Mouse (Mus musculus) liver, embryonic 15.5 days (tissue): Measurements from ENCODE around the gene Tbc1d16. TPM values are rescaled to one million over a fixed set of nuclear protein-coding genes. Genes with fewer than 3 reads are reported as not detected.

ENCODE experiments used
- ATAC-seq: fragments of 200-750 bp; cut with Nextera tagmentation; 2 replicates; pipeline ENCODE4 v1.8.0; 2017; ENCODE audit warnings: moderate number of reproducible peaks, mild to moderate bottlenecking, moderate library complexity; ENCODE audit not compliant: insufficient read depth
- H3K27ac ChIP-seq: fragments of 300-500 bp; sonication (generic); replicated peaks from 2 replicates; pipeline ENCODE4 v1.5.1; 2015; ENCODE audit warnings: mild to moderate bottlenecking, inconsistent platforms
- H3K27me3 ChIP-seq: fragments of 300-500 bp; sonication (generic); 2 replicates; pipeline ENCODE4 v1.6.1; 2015; ENCODE audit warnings: mild to moderate bottlenecking, inconsistent platforms
- H3K36me3 ChIP-seq: fragments of 300-500 bp; sonication (generic); replicated peaks from 2 replicates; pipeline ENCODE4 v1.6.1; 2015; ENCODE audit warnings: moderate library complexity, mild to moderate bottlenecking, inconsistent platforms
- H3K4me1 ChIP-seq: fragments of 300-500 bp; sonication (generic); replicated peaks from 2 replicates; pipeline ENCODE4 v1.6.1; 2015; ENCODE audit warnings: inconsistent platforms
- H3K4me2 ChIP-seq: fragments of 300-500 bp; sonication (generic); 2 replicates; pipeline ENCODE4 v1.6.1; 2015; ENCODE audit warnings: moderate library complexity, mild to moderate bottlenecking, inconsistent platforms
- H3K4me3 ChIP-seq: fragments of 300-500 bp; sonication (generic); replicated peaks from 2 replicates; pipeline ENCODE4 v1.5.1; 2015; ENCODE audit warnings: mild to moderate bottlenecking, inconsistent platforms
- H3K9ac ChIP-seq: fragments of 300-500 bp; sonication (generic); 2 replicates; pipeline ENCODE4 v1.6.1; 2015; ENCODE audit warnings: moderate library complexity, mild to moderate bottlenecking, inconsistent platforms
- H3K9me3 ChIP-seq: fragments of 300-500 bp; sonication (generic); replicated peaks from 2 replicates; pipeline ENCODE4 v1.6.1; 2016; ENCODE audit warnings: inconsistent platforms
- WGBS: fragments of 180-500 bp; shearing (Covaris S2); methylation state at CpG from one replicate; pipeline ENCODE4 v1.1.7; 2015; ENCODE audit warnings: mixed read lengths; ENCODE audit not compliant: insufficient replicate concordance; 5-methylcytosine and 5-hydroxymethylcytosine counted together
- polyA plus RNA-seq: library from polyadenylated mRNA; unstranded; fragments of >200 nt; fragmentation: Nextera tagmentation; extraction: Ambion mirVana; gene quantifications from 2 replicates; pipeline ENCODE4 v1.2.1, GENCODE M21; 2015

Tbc1d16 gene
- polyA plus RNA-seq, 1 experiment from 2014 or later, result 1.6 TPM

GRCm38 (mm10) chr11:119203423-119203822 lies 24.9 kb downstream of the Tbc1d16 start:
- peak; percentile 30; the same call in 1 of the 2 replicates for ATAC-seq
- Histone ChIP-seq H3K9me3 (no peaks in the 10 kb centered on the region), H3K27ac (no peak overlapping the region), H3K4me1 (no peaks in the 10 kb centered on the region), H3K4me2 (no peak overlapping the region), H3K36me3 (no peaks in the 10 kb centered on the region), H3K9ac (no peak overlapping the region), H3K4me3 (no peak overlapping the region), H3K27me3 (no peaks in the 10 kb centered on the region)
- WGBS, result 38% methylated on average over 5 of the region's 5 CpGs

DNA sequence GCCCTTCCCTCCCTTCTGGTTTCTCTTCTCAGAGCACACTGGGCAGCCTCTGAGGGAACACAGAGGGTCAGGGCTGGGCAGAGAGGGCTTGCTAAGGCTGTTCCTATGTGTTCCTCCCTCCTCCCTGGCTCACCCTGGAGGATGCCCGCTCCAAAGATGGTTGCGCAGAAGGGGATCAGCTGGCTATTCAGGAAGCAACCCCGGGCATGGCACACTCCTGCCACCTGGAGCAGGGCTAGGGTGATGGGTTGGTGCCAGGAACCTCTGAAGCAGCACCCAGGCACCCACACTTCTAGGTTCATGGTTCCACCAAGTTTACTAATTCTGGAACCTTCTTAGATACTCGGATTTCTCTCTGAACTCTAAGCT lies 29.1 kb downstream of the Tbc1d16 start:
- H3K4me2 ChIP-seq, result no peak overlapping the region
- ATAC-seq, result no peak
- H3K27ac ChIP-seq, result no peak overlapping the region
- H3K4me3 ChIP-seq, result no peak overlapping the region
- no peaks in the 10 kb centered on the region for H3K4me1 ChIP-seq
- H3K36me3 ChIP-seq, result no peaks in the 10 kb centered on the region
- H3K9me3 ChIP-seq, result no peaks in the 10 kb centered on the region
- H3K27me3 ChIP-seq, result no peaks in the 10 kb centered on the region
- H3K9ac ChIP-seq, result no peak overlapping the region
- 73% methylated on average over 4 of the region's 4 CpGs for WGBS

DNA sequence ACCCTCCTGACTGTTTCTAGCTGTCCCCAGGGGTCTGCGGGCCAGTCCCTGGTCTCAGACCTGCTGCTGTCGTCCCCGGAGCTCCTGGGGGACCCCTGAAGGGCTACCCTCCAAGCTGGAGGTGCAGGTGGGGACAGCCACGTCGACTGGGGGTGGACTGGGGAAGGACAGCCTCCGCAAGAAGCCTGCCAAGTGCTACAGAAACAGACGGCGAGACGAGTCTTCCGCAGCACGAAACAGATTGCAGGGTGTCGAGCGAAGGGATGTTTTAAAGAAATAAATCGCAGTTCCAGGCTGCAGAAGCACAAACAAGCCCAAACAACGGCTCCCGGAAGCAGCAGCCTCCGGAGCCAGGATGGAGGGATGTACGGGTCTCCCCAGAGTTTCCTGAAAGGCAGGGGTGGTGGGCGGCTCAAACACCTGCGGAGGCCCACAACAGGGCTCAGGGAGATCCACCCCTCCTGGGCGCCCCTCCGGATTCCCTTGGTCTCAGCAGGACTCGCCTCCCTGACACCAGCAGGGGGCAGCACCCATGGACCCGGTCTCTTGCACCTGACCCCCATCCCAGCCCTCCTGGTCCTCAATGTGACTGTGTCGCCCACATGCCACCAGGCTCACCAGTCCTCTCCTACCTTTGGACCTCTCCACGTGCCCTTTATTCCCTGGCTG lies 29.6 kb downstream of the Tbc1d16 start:
- H3K36me3 ChIP-seq, result no peaks in the 10 kb centered on the region
- H3K4me2 ChIP-seq, result no peak overlapping the region
- no peak for ATAC-seq
- H3K9me3 ChIP-seq, result no peaks in the 10 kb centered on the region
- H3K27me3 ChIP-seq, result no peaks in the 10 kb centered on the region
- H3K27ac ChIP-seq, result no peak overlapping the region
- H3K4me3 ChIP-seq, result no peak overlapping the region
- H3K9ac ChIP-seq, result no peak overlapping the region
- no peaks in the 10 kb centered on the region for H3K4me1 ChIP-seq
- WGBS, result 58% methylated on average over 26 of the region's 26 CpGs

- Histone ChIP-seq H3K27me3 (no peaks in the 10 kb centered on the region), H3K27ac (no peak overlapping the region), H3K36me3 (no peaks in the 10 kb centered on the region), H3K4me2 (no peak overlapping the region), H3K9me3 (no peaks in the 10 kb centered on the region), H3K9ac (no peak overlapping the region), H3K4me1 (no peaks in the 10 kb centered on the region), H3K4me3 (no peak overlapping the region)
- ATAC-seq, result no peak
- WGBS, result 67% methylated on average over 18 of the region's 18 CpGs
Observed at GRCm38 (mm10) chr11:119197618-119198563, 30.4 kb downstream of the Tbc1d16 start.

DNA sequence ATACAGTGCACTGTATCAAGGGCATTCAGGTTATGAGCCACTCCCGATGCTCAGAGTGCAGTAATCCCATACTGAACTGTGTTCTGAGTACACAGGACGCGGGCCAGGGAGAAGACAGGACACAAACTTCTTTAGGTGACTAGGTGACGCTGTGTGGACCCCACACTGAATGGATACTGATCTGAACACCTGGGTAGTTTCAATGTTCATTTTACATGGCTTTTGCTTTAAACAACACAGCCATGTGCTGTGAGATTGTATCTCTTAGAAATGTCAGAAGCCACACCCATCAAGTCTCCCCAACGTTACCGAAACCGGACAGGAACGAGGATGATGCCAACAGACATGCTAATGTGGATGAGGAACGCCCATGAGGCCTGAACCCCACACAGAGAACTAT lies 35.7 kb downstream of the Tbc1d16 start:
- H3K27me3 ChIP-seq, result no peaks in the 10 kb centered on the region
- 68% methylated on average over 9 of the region's 9 CpGs for WGBS
- peaks cover 11% of the 10 kb centered on the region; the same call in 1 of the 2 replicates for H3K4me1 ChIP-seq
- H3K4me3 ChIP-seq, result no peak overlapping the region
- no peaks in the 10 kb centered on the region for H3K9me3 ChIP-seq
- no peak overlapping the region for H3K27ac ChIP-seq
- H3K4me2 ChIP-seq, result no peak overlapping the region
- no peaks in the 10 kb centered on the region for H3K36me3 ChIP-seq
- no peak for ATAC-seq
- no peak overlapping the region for H3K9ac ChIP-seq

- Histone ChIP-seq H3K9ac (no peak overlapping the region), H3K4me1 (peaks cover 11% of the 10 kb centered on the region; the same call in 1 of the 2 replicates), H3K27ac (no peak overlapping the region), H3K4me3 (no peak overlapping the region), H3K36me3 (no peaks in the 10 kb centered on the region), H3K27me3 (no peaks in the 10 kb centered on the region), H3K9me3 (no peaks in the 10 kb centered on the region), H3K4me2 (no peak overlapping the region)
- ATAC-seq, result no peak
- 77% methylated on average over 5 of the region's 5 CpGs for WGBS
Observed at GRCm38 (mm10) chr11:119192176-119192575, 36.1 kb downstream of the Tbc1d16 start.

DNA sequence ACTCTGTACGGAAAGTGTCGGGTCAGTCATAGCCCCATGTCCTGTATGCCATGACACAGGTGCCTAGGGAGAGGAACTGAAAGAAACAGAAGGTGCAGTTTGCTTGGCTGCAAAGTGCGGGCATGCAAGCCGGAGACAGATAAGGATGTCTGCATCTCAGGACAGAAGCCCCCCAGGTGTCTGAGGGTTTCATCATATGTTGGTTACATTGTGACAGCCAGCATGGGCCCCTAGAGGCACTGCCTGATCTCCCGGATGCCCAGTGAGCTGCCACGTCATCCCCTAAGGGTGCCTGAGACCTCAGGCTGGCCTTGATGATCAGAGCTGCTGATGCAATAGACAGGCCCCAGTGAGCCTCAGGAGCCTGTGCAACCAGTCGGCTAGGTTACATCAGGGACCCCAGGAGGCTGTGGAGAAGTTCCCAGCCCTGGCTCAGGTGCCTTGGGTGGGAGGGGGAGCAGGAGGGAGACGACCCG lies 36.7 kb downstream of the Tbc1d16 start:
- Histone ChIP-seq H3K9me3 (no peaks in the 10 kb centered on the region), H3K27ac (no peak overlapping the region), H3K4me2 (no peak overlapping the region), H3K9ac (no peak overlapping the region), H3K36me3 (no peaks in the 10 kb centered on the region), H3K4me3 (no peak overlapping the region), H3K27me3 (no peaks in the 10 kb centered on the region), H3K4me1 (peaks cover 11% of the 10 kb centered on the region; the same call in 1 of the 2 replicates)
- WGBS, result 50% methylated on average over 9 of the region's 9 CpGs
- ATAC-seq, result no peak

DNA sequence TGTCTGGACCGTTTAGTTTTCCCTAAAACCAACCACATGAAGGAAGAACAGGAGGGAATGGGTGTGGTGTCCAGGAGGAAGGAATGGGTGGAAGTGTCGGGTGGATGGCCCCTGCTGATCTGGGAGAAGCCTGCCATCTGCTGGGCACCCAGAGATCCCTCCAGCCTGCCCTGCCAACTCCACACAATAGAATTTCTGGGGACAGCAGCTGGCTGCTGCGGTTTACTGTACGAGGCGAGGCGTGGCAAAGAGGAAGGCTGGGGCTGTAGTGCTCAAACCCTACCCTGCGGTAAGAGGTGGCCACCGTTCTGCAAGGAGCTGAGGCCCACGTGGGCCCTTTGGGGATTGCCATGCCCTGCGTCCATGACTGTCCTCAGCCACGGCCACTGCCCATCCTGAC lies 37.8 kb downstream of the Tbc1d16 start:
- Histone ChIP-seq H3K4me2 (no peak overlapping the region), H3K9ac (no peak overlapping the region), H3K9me3 (no peaks in the 10 kb centered on the region), H3K4me3 (no peak overlapping the region), H3K27ac (no peak overlapping the region), H3K4me1 (peaks cover 11% of the 10 kb centered on the region; the same call in 1 of the 2 replicates), H3K27me3 (no peaks in the 10 kb centered on the region), H3K36me3 (no peaks in the 10 kb centered on the region)
- ATAC-seq, result no peak
- WGBS, result 18% methylated on average over 11 of the region's 11 CpGs

DNA sequence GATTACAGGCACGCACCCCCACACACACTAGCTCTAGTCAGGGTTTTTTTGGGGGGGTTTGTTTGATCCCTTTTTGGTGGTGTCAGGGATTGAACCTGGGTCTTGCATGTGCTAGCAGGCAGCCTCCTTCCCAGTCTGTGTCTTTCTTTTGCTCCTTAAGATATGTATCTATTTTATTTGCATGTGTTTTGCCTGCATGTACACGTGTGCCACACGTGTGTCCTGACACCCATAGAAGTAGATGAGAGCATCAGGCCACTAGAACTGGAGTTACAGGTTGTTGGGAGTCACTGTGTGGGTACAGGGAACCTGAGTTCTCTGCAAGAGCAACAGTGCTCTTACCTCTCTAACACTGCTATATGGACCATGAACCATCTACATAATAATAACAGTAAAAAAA lies 39.0 kb downstream of the Tbc1d16 start:
- Histone ChIP-seq H3K27me3 (no peaks in the 10 kb centered on the region), H3K9me3 (no peaks in the 10 kb centered on the region), H3K36me3 (no peaks in the 10 kb centered on the region), H3K4me1 (peaks cover 12% of the 10 kb centered on the region; the same call in 1 of the 2 replicates), H3K4me3 (no peak overlapping the region), H3K9ac (no peak overlapping the region), H3K4me2 (no peak overlapping the region), H3K27ac (no peak overlapping the region)
- WGBS, result 71% methylated on average over 3 of the region's 3 CpGs
- ATAC-seq, result no peak

- H3K9me3 ChIP-seq, result no peaks in the 10 kb centered on the region
- H3K27ac ChIP-seq, result no peak overlapping the region
Observed at GRCm38 (mm10) chr11:119188389-119188788, 39.9 kb downstream of the Tbc1d16 start.

GRCm38 (mm10) chr11:119187800-119188197 lies 40.5 kb downstream of the Tbc1d16 start:
- Histone ChIP-seq H3K9me3 (no peaks in the 10 kb centered on the region), H3K4me2 (no peak overlapping the region), H3K27me3 (no peaks in the 10 kb centered on the region), H3K27ac (no peak overlapping the region), H3K9ac (no peak overlapping the region), H3K4me3 (no peak overlapping the region), H3K36me3 (no peaks in the 10 kb centered on the region), H3K4me1 (peaks cover 16% of the 10 kb centered on the region; the same call in 1 of the 2 replicates)
- 55% methylated on average over 10 of the region's 10 CpGs for WGBS
- ATAC-seq, result no peak

More at GRCm38 (mm10) chr11:119188389-119188788, 39.9 kb downstream of the Tbc1d16 start:
- no peak overlapping the region for H3K4me3 ChIP-seq
- WGBS, result 58% methylated on average over 6 of the region's 6 CpGs
- H3K9ac ChIP-seq, result no peak overlapping the region
- no peaks in the 10 kb centered on the region for H3K36me3 ChIP-seq
- peaks cover 16% of the 10 kb centered on the region; the same call in 1 of the 2 replicates for H3K4me1 ChIP-seq
- ATAC-seq, result peak; percentile 42; the same call in 1 of the 2 replicates
- no peak overlapping the region for H3K4me2 ChIP-seq
- no peaks in the 10 kb centered on the region for H3K27me3 ChIP-seq
